Mouse (Mus musculus) lung, adult 2 months (tissue): ENCODE data around the gene Trnau1ap.

ENCODE experiments used
- CTCF ChIP-seq: fragments of 200-500 bp; IDR thresholded peaks from 2 replicates; pipeline ENCODE4 v1.5.1; 2011; ENCODE audit warnings: mild to moderate bottlenecking, low read length, control low read depth; ENCODE audit not compliant: insufficient read depth
- POLR2A ChIP-seq: fragments of 200-500 bp; IDR thresholded peaks from 2 replicates; pipeline ENCODE4 v1.6.1; 2011; ENCODE audit warnings: low read depth, mild to moderate bottlenecking, control low read depth, low read length, borderline replicate concordance; ENCODE audit errors: extremely low read depth

- TF ChIP-seq CTCF (no peak), POLR2A (no peak)
Observed at GRCm38 (mm10) chr4:132344403-132345134, 15.2 kb upstream of the Trnau1ap start.
